Mouse (Mus musculus) CD4-positive, CD25-positive, alpha-beta regulatory T cell, adult 2 months (primary cell): ENCODE data around the gene Cherp.

Experiments
- DNase-seq: peaks from one replicate; pipeline ENCODE4 v3.0.0-alpha.2; 2012; ENCODE audit warnings: low read depth, low spot score

Cherp gene

GRCm38 (mm10) chr8:72474826-72475546 lies at the start of gene Cherp:
Gene Cherp, minus strand, starts transcription at chr8:72475226.
- DNase-seq = peak; percentile 99

- no peak for DNase-seq
Observed at GRCm38 (mm10) chr8:72521888-72522287, 46.9 kb upstream of the Cherp start.

DNA sequence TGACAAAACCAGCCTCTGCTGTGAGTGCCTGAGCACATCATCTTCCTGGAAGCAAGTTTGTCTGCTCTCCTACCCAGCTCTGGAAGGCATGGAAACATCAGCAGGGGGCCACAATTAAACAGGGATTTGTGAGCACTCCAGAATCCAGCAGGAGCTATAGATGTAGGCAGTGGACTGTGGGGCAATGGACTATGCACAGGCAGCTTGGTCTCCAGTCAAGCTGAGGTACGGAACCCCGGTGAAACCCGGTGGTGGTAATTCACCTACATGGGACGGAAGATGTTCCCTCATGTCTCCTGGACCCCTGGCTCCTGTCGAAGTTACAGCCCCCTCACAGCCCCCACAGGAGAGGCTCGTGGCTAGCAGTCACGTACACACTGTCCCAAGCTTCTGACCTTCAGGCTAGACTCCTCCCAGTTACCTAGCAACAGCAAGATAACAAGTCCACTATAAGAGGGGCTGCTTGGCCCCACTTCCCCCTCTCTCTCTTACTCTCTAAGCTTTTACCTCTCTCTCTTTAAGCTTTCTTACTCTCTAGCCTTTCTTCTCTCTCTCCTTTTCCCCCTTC lies 42.5 kb upstream of the Cherp start:
- no peak for DNase-seq

GRCm38 (mm10) chr8:72513158-72513557 lies 38.1 kb upstream of the Cherp start:
- no peak for DNase-seq

DNA sequence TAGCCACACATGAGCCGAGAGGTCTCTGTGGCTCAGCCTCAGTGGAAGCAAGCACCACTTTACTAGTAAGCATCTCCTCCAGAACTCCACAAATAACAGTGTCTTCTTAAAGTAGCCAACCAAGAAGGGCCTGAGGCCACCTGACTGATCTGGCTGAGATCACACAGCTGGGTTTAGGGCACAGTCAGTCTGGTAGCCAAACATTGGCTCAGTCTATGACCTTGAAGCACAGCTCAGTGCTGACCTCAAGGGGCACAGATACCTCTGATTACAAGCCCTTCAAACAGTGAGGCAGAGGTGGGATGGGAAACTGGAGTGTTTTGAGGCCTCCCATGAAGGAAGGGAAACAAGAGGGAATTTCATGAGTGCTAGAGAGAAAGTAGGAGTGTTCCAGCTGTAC lies 37.6 kb upstream of the Cherp start:
- no peak for DNase-seq

- DNase-seq = no peak
Observed at GRCm38 (mm10) chr8:72507505-72507904, 32.5 kb upstream of the Cherp start.

DNA sequence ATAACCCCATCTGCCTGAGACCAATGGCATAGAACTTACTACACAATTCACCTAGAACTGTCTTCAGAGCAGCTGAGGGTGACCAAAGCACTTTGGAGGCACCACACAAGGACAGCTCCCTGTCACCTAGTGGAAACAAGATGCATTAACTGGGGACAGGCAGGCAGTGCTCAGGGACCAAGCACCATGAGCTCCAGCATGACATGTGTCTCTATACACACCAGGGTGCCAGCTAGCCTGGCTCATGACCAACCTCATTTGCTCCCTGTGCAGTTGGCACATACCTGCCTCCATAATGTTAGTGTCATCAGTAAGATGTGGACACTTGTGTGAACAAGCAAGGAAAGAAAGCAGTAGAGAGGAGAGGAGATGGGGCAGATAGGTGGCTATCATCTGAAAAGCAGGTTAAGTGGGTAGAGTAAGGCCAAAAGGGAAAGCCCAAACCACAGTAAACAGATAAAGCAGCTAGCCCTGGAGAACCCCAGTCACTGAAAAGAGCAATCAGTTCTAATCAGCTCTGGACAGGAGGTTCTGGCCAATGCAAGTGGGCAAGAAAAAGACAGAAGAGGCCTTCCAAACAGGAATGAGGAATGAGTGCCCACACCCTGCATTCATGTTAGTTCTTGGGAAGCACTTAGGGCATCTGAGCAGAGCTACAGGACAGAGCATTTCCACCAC lies 29.8 kb upstream of the Cherp start:
- no peak for DNase-seq

DNA sequence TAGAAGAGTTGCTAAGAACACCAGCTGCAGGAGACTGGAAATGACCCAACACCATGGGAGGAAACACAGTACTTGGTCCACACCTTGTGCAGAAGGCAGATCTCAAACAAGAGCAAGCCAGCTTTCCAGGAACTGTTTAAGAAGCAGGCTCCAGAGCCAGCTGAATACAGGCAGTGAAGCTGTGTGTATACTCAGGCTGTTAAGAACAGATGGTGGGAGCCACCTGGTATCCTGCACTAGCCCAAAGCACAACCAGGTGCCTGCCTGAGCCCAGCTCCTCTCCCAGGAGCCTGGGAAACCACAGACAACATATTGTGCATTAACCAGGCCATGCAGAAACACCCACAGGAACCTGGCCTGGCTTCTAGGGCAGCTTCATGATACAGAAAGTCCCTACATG lies 29.1 kb upstream of the Cherp start:
- DNase-seq = no peak

GRCm38 (mm10) chr8:72500521-72500931 lies 25.5 kb upstream of the Cherp start:
- no peak for DNase-seq

GRCm38 (mm10) chr8:72499521-72500284 lies 24.7 kb upstream of the Cherp start:
- DNase-seq = no peak

DNA sequence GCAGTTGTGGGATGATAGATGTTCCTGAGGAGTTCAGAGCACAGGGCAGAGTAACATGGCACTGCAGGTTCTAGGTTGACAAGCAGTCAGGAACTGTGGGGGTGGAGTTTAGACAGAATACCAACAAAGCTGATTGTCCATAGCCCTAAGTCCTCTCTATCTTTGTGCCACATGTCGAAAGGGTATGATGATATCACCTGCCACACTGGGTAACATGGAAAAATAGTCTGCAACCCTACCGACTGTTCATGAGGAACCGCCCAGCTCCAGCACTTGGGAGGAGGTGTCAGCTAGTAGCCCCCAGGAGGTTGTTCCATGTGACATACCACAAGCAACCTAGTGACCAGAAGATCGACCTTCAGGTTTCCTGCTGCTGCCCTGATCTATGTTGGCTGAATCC lies 23.5 kb upstream of the Cherp start:
- DNase-seq = no peak

DNA sequence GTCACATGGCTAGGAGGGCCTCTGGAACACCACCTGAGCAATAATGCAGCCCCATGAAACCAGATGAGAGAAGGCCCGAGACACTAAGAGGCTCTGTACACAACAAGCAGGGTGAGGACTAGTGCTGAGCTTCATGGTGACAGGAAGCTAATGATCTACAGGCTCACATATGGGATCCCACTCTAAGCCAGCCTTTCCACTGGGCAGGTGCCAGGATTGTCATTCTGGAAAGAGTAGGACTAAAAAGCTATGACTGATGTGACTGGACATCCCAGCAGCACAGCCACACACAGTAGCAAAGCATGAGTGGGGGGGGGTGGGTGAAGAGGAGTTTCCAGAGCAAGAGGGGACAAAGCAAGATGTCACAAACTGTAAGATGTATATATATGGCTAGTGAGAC lies 22.9 kb upstream of the Cherp start:
- no peak for DNase-seq

DNA sequence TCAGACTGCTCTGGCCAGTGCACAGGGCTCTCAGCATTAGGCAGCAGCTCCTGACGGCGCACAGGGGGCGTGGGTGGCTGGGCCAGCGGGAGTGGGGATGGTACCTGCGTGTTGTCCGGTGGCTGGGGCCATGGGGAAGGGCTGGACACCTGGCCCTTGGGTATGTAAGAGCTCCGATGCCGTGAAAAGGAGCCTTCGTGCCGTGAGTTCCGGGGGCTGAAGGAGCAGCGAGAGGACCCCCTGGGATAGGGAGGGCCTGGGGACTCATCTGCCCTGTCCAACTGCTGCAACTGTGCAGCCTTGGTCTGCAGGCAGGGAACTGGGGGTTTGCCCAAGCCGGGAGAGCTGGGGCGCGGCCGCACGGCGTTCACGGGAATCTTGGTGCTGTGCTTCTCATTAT lies 21.2 kb upstream of the Cherp start:
- DNase-seq = no peak

DNA sequence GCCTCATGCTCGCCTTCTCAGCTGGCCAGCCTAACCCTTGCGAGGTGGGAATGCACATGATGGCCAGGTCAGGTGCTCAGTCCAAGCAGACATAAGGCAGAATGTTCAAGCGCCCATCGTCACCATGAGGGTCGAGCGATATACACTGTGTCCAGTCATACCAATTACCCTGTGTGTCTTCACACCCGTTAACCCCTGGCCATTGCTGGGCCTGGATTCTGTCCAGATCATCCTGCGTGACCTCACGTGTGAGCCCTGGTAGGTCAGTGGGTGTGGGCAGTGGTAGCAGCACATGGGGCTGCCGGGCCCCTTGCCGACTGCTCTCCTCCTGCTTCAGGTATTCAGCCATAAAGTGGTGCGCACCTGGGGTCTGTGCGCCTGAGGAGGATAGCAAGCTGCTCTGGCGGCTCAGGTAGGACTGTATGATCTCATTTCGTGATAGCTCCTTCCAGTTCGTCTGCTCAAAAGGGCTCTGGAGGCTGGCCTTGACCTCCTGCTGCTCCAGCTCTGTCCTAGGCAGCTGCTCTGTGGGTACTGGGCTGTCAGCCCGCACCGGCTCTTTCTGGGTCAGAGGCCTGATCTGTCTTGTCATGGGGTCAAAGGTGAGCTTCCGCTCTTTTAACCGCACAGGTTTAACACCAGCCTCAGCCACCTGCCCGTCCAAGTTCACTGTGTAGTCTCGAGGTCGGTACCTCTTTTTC lies 20.5 kb upstream of the Cherp start:
- no peak for DNase-seq

DNA sequence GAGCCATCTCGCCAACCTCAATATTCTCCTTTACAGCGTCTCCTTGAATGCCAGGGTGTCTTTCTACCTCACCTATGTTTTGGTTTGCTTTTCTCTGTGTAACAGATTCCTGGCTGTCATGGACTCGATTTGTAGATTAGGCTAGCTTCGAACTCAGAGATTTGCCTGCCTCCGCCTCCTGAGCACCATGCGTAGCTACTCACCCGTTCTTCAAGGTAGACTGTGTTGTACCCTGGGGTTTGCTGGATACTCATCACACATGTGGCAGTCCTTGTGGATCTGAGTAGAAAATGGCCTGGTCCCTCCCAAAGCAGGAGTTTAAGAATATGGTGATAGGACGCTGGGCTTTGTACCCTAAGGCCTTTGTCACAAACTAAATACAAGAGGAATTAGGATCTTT lies 18.4 kb upstream of the Cherp start:
- DNase-seq = no peak

GRCm38 (mm10) chr8:72492622-72493081 lies 17.6 kb upstream of the Cherp start:
- DNase-seq = peak; percentile 100

GRCm38 (mm10) chr8:72491680-72492621 lies 16.9 kb upstream of the Cherp start, which contains the start of gene Slc35e1:
Gene Slc35e1, minus strand, starts transcription at chr8:72492614.
- DNase-seq = peak; percentile 81

DNA sequence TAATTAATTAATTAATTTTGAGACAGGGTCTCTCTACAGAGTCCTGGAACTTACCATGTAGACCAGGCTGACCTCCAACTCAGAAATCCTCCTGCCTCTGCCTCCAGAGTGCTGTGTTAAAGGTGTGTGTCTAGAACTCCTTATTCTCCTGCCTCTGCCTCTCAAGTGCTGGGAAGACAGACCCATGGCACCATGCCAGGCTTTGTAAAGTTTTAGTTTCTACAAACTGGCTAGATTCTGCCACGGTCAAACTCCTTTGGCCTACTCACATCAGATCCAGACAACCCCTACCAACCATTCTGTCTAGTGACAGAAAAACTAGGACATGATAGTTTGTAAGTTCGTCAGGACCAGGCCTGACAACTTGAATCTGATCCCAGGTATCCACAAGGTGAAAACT lies 16.0 kb upstream of the Cherp start:
- no peak for DNase-seq

DNA sequence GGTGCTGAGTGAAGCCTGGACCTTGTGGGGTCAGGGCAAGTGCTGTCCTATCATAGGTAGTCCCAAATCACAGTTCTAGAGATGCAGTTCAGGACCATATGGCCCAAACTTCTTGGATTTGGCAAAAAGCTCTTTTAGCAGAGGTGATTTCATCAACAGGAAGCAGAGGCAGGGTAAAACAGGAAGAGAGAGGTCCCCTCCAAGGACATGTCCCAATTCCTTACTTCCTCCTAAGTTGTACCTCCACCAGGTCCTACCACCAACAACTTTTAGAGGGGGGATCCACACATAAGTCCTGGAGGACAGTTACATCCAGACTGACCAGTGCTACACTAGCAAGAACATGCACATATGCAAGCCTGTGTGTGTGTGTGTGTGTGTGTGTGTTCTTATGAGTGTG lies 12.0 kb upstream of the Cherp start:
- DNase-seq = no peak

DNA sequence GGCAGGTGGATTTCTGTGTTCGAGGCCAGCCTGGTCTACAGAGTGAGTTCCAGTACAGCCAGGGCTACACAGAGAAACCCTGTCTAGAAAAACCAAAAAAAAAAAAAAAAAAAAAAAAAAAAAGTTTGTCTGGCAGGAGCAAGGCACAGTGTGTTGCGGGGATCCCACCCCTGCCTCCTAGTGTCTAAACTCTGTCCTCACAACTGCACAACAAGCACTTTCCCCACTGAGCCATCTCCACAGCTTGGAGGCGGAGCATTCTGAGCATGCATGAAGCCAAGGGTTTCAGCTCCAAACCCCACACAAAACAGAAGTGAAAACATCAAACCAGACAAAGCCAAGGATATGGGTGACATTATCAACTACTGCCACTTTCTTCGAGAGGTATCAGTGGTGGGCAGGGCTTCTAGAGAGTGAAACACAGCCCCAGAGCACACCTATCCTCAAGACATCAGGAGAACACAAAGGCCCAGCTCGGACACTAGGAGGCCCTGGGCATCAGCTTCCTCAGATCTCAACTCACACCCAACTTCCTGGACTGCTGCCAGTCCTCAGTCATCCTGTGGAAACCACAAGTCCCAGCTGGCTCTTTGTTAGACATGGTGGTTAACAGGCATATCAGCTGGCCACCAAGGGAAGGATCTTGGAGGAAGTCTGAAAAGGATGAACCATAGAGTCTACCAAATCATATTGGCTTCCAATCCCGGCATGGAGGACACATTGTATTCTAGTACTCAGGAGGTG lies 10.6 kb upstream of the Cherp start:
- peak; percentile 40 for DNase-seq
